Mouse (Mus musculus) heart, adult 2 months (tissue): Measurements from ENCODE around the gene Lamtor5. TPM values are rescaled to one million over a fixed set of nuclear protein-coding genes. Genes with fewer than 3 reads are reported as not detected.

Experiments
- DNase-seq, 2 experiments: peaks; one replicate each; pipeline ENCODE4 v3.0.0; 2021
- H3K27ac ChIP-seq: fragments of 200-600 bp; 2 replicates; pipeline ENCODE4 v1.8.1; 2022
- H3K27me3 ChIP-seq: fragments of 200-500 bp; 2 replicates; pipeline ENCODE4 v1.6.1; 2012; ENCODE audit warnings: mild to moderate bottlenecking, low read length, inconsistent platforms, mixed read lengths; ENCODE audit not compliant: control insufficient read depth, insufficient read depth
- H3K36me3 ChIP-seq: fragments of 200-500 bp; 2 replicates; pipeline ENCODE4 v1.6.1; 2012; ENCODE audit warnings: low read length, inconsistent platforms; ENCODE audit not compliant: control insufficient read depth, insufficient read depth
- H3K4me1 ChIP-seq: fragments of 200-500 bp; 2 replicates; pipeline ENCODE4 v1.6.1; 2011; ENCODE audit warnings: low read length; ENCODE audit not compliant: control insufficient read depth, insufficient read depth
- H3K4me3 ChIP-seq: fragments of 200-600 bp; 2 replicates; pipeline ENCODE4 v1.8.1; 2022
- H3K79me2 ChIP-seq: fragments of 200-500 bp; replicated peaks from 2 replicates; pipeline ENCODE4 v1.6.1; 2012; ENCODE audit warnings: mild to moderate bottlenecking, inconsistent platforms, low read length, moderate library complexity, mixed read lengths; ENCODE audit not compliant: control insufficient read depth, insufficient read depth
- H3K9ac ChIP-seq: fragments of 200-500 bp; 2 replicates; pipeline ENCODE4 v1.6.1; 2012; ENCODE audit warnings: low read depth, mild to moderate bottlenecking, control low read depth, inconsistent platforms, low read length, mixed read lengths
- CTCF ChIP-seq: fragments of 200-600 bp; IDR thresholded peaks from 2 replicates; pipeline ENCODE4 v1.8.1; 2022; ENCODE audit warnings: antibody characterized with exemption, mild to moderate bottlenecking, moderate library complexity
- EP300 ChIP-seq: fragments of 200-500 bp; IDR thresholded peaks from 2 replicates; pipeline ENCODE4 v1.6.1; 2011; ENCODE audit warnings: low read depth, low read length, control low read depth; ENCODE audit not compliant: insufficient read depth
- POLR2A ChIP-seq: fragments of 200-500 bp; IDR thresholded peaks from 2 replicates; pipeline ENCODE4 v1.6.1; 2011; ENCODE audit warnings: mild to moderate bottlenecking, low read depth, low read length, control low read depth; ENCODE audit not compliant: insufficient read depth
- WGBS: fragments of 180-500 bp; shearing (Covaris S2); methylation state at CpG from one replicate; pipeline ENCODE4 v1.1.7; 2018; 5-methylcytosine and 5-hydroxymethylcytosine counted together
- intact Hi-C: fragments of 180-260 bp; cut with DNase I; formaldehyde crosslinking; loops from one replicate; pipeline ENCODE4 v1.15.1; 2025
- polyA plus RNA-seq: library from polyadenylated mRNA; depleted of rRNA; stranded (reverse); fragments of >200 nt; gene quantifications from 2 replicates; pipeline ENCODE4 v1.2.3, GENCODE M21; 2012
- total RNA-seq, 2 experiments: library from RNA; stranded (reverse); gene quantifications; 2 replicates each; pipeline ENCODE4 v1.2.3; 2021

The Lamtor5 gene
- total and polyA plus RNA-seq, 3 experiments: 62.1 to 93.0 (median 73.6) TPM

DNA sequence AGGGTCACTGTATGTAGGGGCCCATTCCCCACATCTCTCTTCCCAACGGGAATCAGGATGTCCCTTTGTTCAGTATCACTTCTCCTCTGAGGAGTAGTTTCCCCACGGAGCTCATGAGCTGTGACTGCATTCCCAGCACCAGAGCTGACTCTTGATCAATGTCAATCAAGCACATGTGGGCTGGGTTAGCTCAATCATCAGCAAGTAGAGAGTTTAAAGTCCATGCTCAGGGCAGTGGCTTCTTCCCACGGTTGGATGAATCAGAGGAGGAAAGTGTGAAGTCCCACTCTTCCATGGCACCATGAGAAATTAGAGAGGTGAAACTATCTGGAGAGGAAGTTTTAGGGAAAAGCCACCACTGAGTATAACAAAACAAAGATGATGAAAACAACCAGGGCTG lies 29.6 kb upstream of the Lamtor5 start:
- no peak overlapping the region for H3K27ac ChIP-seq
- 38% methylated on average over 3 of the region's 3 CpGs for WGBS
- peaks cover 6% of the 10 kb centered on the region for H3K4me1 ChIP-seq
- H3K9ac ChIP-seq: no peak overlapping the region
- peaks cover 4% of the 10 kb centered on the region for H3K36me3 ChIP-seq
- intact Hi-C loops: no loop called here
- TF ChIP-seq EP300 (no peak), CTCF (no peak), POLR2A (no peak)
- no peaks in the 10 kb centered on the region for H3K27me3 ChIP-seq
- no peak overlapping the region for H3K4me3 ChIP-seq
- DNase-seq: no peak
- H3K79me2 ChIP-seq: no peaks in the 10 kb centered on the region

DNA sequence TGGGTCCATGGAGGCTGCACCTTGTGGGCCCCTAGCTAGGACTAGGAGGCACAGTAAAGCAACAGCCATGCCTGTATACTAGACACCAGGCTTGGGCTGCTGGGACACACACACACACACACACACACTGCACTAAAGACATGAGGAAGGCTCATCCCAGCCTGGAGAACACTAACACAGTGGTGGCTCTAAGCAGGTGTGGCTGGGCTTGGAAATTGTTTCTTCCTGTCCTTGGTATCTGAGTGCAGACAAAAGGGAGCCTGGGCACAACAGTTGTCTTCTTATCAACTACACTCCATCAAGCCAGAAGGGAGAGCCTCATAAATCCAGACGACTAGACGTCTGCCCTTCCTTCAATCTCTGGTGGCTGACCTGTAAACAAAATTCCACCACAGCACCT lies 28.3 kb upstream of the Lamtor5 start:
- Histone ChIP-seq H3K36me3 (peaks cover 4% of the 10 kb centered on the region), H3K27me3 (no peaks in the 10 kb centered on the region), H3K4me1 (peaks cover 6% of the 10 kb centered on the region), H3K79me2 (no peaks in the 10 kb centered on the region), H3K4me3 (no peak overlapping the region), H3K27ac (no peak overlapping the region; the same call in 1 of the 2 replicates), H3K9ac (no peak overlapping the region)
- intact Hi-C loops: no loop called here
- no peak for DNase-seq
- WGBS: 30% methylated on average over 2 of the region's 2 CpGs
- TF ChIP-seq POLR2A: no peak
- TF ChIP-seq CTCF: no peak
- no peak for TF ChIP-seq EP300

DNA sequence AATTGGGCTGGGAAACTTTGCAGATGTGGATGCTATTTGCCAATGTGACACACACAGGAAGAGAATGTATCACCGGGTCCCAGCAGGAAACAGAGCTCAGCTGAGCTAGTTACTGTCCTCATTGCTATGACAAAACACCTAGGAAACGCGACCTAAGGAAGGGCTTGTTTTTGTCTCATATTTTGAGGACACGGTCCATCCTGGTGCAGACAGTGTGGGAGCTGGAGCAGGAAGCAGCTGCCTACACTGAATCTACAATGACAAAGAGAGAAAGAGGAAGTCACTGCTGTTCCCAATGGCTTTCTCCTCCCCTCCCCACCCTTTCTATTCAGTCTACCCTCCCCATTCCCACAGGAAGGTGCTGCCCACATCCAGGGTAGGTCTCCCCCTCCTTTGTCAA lies 26.6 kb upstream of the Lamtor5 start:
- Histone ChIP-seq H3K4me3 (no peak overlapping the region), H3K9ac (no peak overlapping the region), H3K4me1 (peaks cover 7% of the 10 kb centered on the region), H3K79me2 (no peaks in the 10 kb centered on the region), H3K27ac (peak overlapping the region; percentile 66), H3K27me3 (no peaks in the 10 kb centered on the region), H3K36me3 (peaks cover 4% of the 10 kb centered on the region)
- WGBS: 30% methylated on average over 4 of the region's 4 CpGs
- intact Hi-C loops: no loop called here
- TF ChIP-seq POLR2A (peak; percentile 54; the same call in 1 of the 2 replicates), CTCF (no peak), EP300 (peak; percentile 97)
- DNase-seq: peak; percentile 29 to 31

DNA sequence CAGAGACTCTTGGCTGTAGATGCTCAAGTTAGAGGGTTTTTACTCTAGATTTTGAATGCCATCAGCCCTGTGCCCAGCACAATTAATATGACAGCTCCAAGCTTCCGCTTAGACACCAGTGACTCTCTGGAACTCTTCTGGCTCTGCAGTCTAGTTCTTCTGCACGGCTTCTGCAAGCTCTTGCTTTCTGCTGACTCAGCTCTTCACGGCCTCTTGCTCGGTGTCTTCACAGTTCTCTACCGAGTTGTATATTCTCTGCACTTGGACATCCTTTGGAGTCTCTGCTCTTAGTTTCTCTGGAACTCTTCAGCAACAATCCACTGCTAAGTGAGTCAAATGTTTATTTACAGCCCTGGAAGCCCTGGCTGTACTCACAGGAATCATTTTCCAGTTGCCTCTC lies 24.7 kb upstream of the Lamtor5 start:
- H3K27me3 ChIP-seq: no peaks in the 10 kb centered on the region
- H3K27ac ChIP-seq: no peak overlapping the region
- H3K79me2 ChIP-seq: no peaks in the 10 kb centered on the region
- no peak overlapping the region for H3K9ac ChIP-seq
- peaks cover 12% of the 10 kb centered on the region for H3K4me1 ChIP-seq
- no peak for DNase-seq
- H3K4me3 ChIP-seq: no peak overlapping the region
- WGBS: 85% methylated on average over 5 of the region's 5 CpGs
- H3K36me3 ChIP-seq: peaks cover 4% of the 10 kb centered on the region
- intact Hi-C loops: no loop called here
- TF ChIP-seq EP300: no peak
- no peak for TF ChIP-seq POLR2A
- no peak for TF ChIP-seq CTCF

DNA sequence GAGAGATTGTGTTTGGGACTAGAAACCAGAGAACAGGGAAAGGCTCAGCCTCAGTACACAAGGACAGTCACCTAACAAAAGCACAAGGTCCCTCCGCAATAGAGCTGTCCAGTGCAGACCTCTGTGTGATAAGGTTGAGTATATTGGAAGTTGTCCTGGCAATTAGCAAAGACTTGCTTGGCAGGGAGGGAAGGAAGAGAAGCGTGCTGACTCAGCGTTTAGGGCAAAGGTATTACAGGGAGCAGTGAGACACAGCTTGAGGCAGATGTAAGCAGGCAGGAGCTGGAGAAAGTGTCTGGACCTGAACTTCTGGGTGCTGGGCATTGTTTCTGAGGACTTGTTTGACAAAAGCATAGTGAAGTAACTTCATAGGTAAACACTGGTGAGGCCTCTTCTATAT lies 22.7 kb upstream of the Lamtor5 start:
- TF ChIP-seq EP300 (no peak), CTCF (no peak), POLR2A (no peak)
- H3K4me3 ChIP-seq: no peak overlapping the region
- 77% methylated on average over 3 of the region's 3 CpGs for WGBS
- H3K27me3 ChIP-seq: no peaks in the 10 kb centered on the region
- no peak overlapping the region for H3K9ac ChIP-seq
- no peak overlapping the region for H3K27ac ChIP-seq
- peaks cover 4% of the 10 kb centered on the region for H3K36me3 ChIP-seq
- peaks cover 13% of the 10 kb centered on the region for H3K4me1 ChIP-seq
- no peak for DNase-seq
- H3K79me2 ChIP-seq: no peaks in the 10 kb centered on the region
- intact Hi-C loops: no loop called here

DNA sequence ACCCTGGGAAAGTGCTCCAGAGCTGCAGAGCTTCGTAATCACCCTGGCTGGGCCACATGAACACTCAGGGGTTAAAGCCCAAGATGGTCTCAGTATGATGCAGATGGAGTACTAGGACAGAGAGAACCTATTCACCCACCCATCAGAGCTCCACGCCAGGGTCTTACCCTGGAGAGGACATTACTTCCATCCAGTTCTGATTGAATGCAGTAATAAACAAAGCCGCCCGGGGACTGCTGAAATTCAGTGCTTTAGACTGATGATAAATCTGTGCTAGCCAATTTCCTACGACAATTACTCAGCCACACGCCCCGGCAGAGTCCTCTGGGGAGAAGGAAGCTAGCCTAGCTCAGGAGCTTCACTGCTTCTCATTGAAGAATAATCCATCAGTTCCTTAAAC lies 21.9 kb upstream of the Lamtor5 start:
- intact Hi-C loops: no loop called here
- 53% methylated on average over 7 of the region's 7 CpGs for WGBS
- TF ChIP-seq EP300: no peak
- TF ChIP-seq CTCF: no peak
- TF ChIP-seq POLR2A: no peak
- Histone ChIP-seq H3K4me1 (peaks cover 13% of the 10 kb centered on the region), H3K27me3 (no peaks in the 10 kb centered on the region), H3K9ac (no peak overlapping the region), H3K36me3 (peaks cover 4% of the 10 kb centered on the region), H3K79me2 (no peaks in the 10 kb centered on the region), H3K4me3 (no peak overlapping the region), H3K27ac (no peak overlapping the region)
- DNase-seq: no peak
